Mouse (Mus musculus) stomach, postnatal 0 days (tissue): Measurements from ENCODE around the gene Bloc1s4.

Experiments
- CTCF ChIP-seq: IDR thresholded peaks from 2 replicates; pipeline ENCODE4 v1.5.1; 2016; ENCODE audit warnings: antibody characterized with exemption, low read depth, mild to moderate bottlenecking, moderate library complexity
- EP300 ChIP-seq: optimal IDR thresholded peaks from 2 replicates; pipeline ENCODE3; 2016; ENCODE audit warnings: antibody characterized with exemption

- TF ChIP-seq CTCF (no peak), EP300 (no peak)
Observed at GRCm38 (mm10) chr5:36728403-36729085, 19.9 kb downstream of the Bloc1s4 start.
